Mouse (Mus musculus) lung, embryonic 16.5 days (tissue): ENCODE data around the gene Chrm2. TPM values are rescaled to one million over a fixed set of nuclear protein-coding genes. Genes with fewer than 3 reads are reported as not detected.

Source experiments
- microRNA counts: library from miRNA; unstranded; fragments of <30 nt; microRNA quantifications from one replicate; lab custom pipeline; 2016
- microRNA-seq: library from miRNA; unstranded; fragments of <30 nt; microRNA quantifications from one replicate; pipeline ENCODE4, GENCODE M21; 2016
- polyA plus RNA-seq: library from polyadenylated mRNA; unstranded; fragments of >200 nt; fragmentation: Nextera tagmentation; extraction: Ambion mirVana; gene quantifications from 2 replicates; pipeline ENCODE4 v1.2.1, GENCODE M21; 2015

Chrm2 gene
- polyA plus RNA-seq, 1 experiment from 2014 or later: 4.3 TPM

MicroRNA genes within 50 kb of the gene (microRNA counts, 519-probe panel; counts per million panel counts)
- not detected for microRNA mmu-miR-490 (lab: Ali Mortazavi, UCI)

Small RNA genes lying within 50 kb of the gene (microRNA-seq; reads per million reads assigned to microRNA genes)
- 26.3 reads per million, percentile 35 among the genes with 10 or more reads in this experiment for gene Mir490
